Mouse (Mus musculus): Measurements from ENCODE around the gene Wfdc1.

Wfdc1 gene

DNA sequence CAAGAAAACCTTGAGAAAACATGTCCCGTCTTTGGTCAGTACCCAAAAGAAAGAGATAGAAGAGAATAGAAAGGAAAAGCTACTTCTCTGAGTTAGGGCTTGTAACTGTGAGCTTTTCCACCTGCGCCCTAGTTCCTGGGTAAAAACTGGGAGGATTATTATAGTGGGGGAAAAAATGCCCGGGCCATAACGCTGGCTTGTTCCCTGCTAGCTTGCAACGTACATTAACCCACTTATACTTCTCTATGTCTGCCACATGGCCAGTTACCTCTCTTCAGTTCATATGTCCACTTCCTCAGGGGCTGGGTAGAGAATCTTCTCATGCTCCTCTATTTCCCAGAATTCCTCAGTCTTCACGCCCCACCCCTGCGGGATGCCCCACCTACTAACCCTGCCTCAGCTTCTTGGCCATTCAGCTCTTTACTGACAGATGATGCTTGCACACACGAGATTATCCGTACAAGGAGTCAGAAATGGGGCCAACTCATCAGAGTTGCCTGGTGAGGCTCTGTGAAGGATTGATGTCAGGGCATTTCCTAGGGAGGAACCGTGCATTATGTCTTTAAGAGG is 70.3 kb downstream of the Wfdc1 start:
- no peak for DNase-seq (ENCODE audit: low read depth, low spot score)

DNA sequence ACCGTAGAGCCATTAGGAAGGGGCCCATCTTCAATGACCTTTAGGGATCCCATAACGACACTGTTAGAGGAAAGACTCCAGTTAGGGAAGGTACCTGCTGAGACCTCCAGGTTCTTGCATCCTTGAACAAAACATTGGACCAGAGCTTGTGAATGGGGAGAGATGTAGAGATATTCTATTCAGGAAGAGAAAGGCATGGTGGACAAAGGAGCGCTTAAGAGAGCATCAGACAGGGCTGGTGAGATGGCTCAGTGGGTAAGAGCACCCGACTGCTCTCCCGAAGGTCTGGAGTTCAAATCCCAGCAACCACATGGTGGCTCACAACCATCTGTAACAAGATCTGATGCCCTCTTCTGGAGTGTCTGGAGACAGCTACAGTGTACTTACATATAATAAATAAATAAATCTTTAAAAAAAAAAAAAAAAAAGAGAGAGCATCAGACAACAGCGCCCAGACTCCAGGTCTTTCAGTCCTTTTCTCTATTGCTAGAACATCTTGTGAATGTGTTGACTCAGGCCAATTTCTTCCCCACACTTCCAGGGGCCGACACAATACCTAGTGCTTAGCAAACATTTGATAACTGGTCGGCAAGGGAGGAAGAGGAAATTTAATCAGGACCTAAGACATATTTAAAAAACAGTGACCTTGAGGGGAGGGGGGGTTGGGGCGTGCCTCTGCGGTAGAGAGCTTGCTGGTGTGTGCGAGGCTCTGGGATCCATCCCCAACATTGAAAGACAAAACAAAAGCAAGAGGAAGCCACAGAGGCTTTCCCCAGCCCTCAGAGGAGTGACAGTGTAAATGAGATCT is 71.1 kb downstream of the Wfdc1 start:
- DNase-seq (ENCODE audit: low read depth, low spot score): no peak

Data from ZHBTc4 (cell line).